Mouse (Mus musculus): Measurements from ENCODE around the gene Pianp. TPM values are rescaled to one million over a fixed set of nuclear protein-coding genes. Genes with fewer than 3 reads are reported as not detected.
A peak's percentile ranks its signal among the peaks of the same experiment; 100 is the strongest.
"Not testable (repeated sequence)": the region's sequence is repeated elsewhere in the genome, so short reads cannot be mapped to it uniquely, and the experiment has no call there.

The Pianp gene
- total RNA-seq, 2 experiments from 2014 or later: 0.22 to 0.41 TPM

GRCm38 (mm10) chr6:125009181-125010073, 12.9 kb downstream of the Pianp start:
- intact Hi-C loops (cut with DNase I): loop anchor here (1.0 to 5.0 kb wide), 4 partner anchors 44 to 297 kb away; partner anchors contain the start of genes Cops7a, Emg1 and Phb2
- no peak for TF ChIP-seq CTCF (IDR thresholded peaks at IDR 0.05)
- peak overlapping the region; percentile 97 for H3K27ac ChIP-seq

DNA sequence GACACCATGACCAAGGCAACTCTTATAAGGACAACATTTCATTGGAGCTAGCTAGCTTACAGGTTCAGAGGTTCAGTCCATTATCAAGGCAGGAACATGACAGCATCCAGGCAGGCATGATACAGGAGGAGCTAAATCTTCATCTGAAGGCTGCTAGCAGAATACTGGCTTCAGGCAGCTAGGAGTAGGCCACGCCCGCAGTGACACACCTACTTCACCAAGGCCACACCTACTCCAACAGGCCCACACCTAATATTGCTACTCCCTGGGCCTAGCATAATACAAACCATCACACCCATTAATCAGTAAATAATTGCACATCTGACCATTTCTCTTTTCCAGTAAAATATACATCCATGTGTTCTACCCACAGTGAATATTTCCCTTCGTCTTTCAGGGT, 21.2 kb downstream of the Pianp start:
- Histone ChIP-seq H3K27ac (no peak overlapping the region), H3K4me3 (no peak overlapping the region)
- intact Hi-C loops (cut with DNase I): no loop called here
- DNase-seq: no peak
- TF ChIP-seq CTCF (IDR thresholded peaks at IDR 0.05): no peak

More at GRCm38 (mm10) chr6:125009181-125010073, 12.9 kb downstream of the Pianp start:
- peak overlapping the region; percentile 95 for H3K4me3 ChIP-seq
- DNase-seq: peak; percentile 93

- H3K27ac ChIP-seq; intact Hi-C loops (cut with DNase I); H3K4me3 ChIP-seq: not testable (repeated sequence)
- TF ChIP-seq CTCF (IDR thresholded peaks at IDR 0.05): peak; percentile 86
- peak; percentile 59 for DNase-seq
Observed at GRCm38 (mm10) chr6:125030532-125030931, 34.0 kb downstream of the Pianp start.

- Histone ChIP-seq H3K4me3 (no peak overlapping the region), H3K27ac (no peak overlapping the region)
- TF ChIP-seq CTCF (IDR thresholded peaks at IDR 0.05): no peak
- DNase-seq: no peak
- intact Hi-C loops (cut with DNase I): no loop called here
Observed at GRCm38 (mm10) chr6:125031604-125032003, 35.1 kb downstream of the Pianp start.

- DNase-seq: no peak
- intact Hi-C loops (cut with DNase I): loop anchor here (1.0 to 5.0 kb wide), 3 partner anchors 30 to 326 kb away; partner anchors contain the start of genes Cops7a, Emg1 and Phb2
- H3K27ac ChIP-seq: peak overlapping the region; percentile 88
- peak overlapping the region; percentile 88 for H3K4me3 ChIP-seq
- TF ChIP-seq CTCF (IDR thresholded peaks at IDR 0.05): no peak
Observed at GRCm38 (mm10) chr6:125038666-125039065, 42.2 kb downstream of the Pianp start.

- intact Hi-C loops (cut with DNase I): loop anchor here (1.0 to 5.0 kb wide), 3 partner anchors 31 to 327 kb away; partner anchors contain the start of genes Cops7a, Emg1 and Phb2
- DNase-seq: no peak
- no peak for TF ChIP-seq CTCF (IDR thresholded peaks at IDR 0.05)
- H3K4me3 ChIP-seq: peak overlapping the region; percentile 88
- H3K27ac ChIP-seq: peak overlapping the region; percentile 88
Observed at GRCm38 (mm10) chr6:125039131-125039530, 42.6 kb downstream of the Pianp start.

GRCm38 (mm10) chr6:125039533-125040153, 43.1 kb downstream of the Pianp start, which contains the start of gene Ing4:
Gene Ing4 (plus strand): TSS chr6:125039760.
- Histone ChIP-seq H3K4me3 (peak within 1 kb of the TSS; percentile 88), H3K27ac (peak within 1 kb of the TSS; percentile 88)
- intact Hi-C loops (cut with DNase I): loop anchor here (1.0 to 5.0 kb wide), 3 partner anchors 31 to 327 kb away; partner anchors contain the start of genes Cops7a, Emg1 and Phb2
- TF ChIP-seq CTCF (IDR thresholded peaks at IDR 0.05): no peak
- DNase-seq: peak; percentile 93

DNA sequence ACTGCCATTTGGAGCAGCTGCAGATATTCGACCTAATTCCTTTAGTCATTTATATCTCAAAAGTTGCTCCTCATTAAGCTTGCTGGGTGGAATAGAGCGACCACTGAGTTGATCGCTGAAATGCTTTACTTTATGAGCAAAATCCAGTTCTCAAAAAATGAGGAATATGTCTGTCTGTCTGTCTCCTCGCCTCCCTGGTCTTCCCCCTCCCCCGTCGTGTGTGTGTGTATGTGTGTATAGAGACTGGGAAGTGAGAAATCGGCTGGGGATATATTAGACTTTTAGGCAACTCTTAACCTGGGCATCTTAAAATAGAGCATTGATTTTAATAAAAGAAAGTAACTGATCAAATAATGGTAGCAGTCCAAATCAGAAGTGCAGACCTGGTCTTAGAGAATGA, 43.7 kb downstream of the Pianp start:
- no peak for TF ChIP-seq CTCF (IDR thresholded peaks at IDR 0.05)
- Histone ChIP-seq H3K27ac (peak overlapping the region; percentile 88), H3K4me3 (peak overlapping the region; percentile 88)
- intact Hi-C loops (cut with DNase I): no loop called here
- no peak for DNase-seq

DNA sequence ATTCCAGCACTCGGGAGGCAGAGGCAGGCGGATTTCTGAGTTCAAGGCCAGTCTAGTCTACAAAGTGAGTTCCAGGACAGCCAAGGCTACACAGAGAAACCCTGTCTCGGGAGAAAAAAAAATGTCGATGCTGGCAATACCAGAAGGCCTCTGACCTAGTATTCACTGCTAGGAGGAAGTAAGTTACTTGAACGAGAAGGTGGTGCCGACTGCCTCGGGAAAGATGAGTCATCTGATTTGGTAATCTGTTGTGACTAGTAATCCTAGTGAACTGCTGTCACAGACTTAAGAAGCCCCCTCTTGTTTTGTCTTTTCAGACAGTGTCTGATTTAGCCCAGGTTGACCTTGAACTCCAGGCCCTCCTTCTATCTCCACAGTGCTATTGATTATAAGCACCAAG, 44.6 kb downstream of the Pianp start:
- no peak for DNase-seq
- no peak for TF ChIP-seq CTCF (IDR thresholded peaks at IDR 0.05)
- Histone ChIP-seq H3K4me3 (no peak overlapping the region), H3K27ac (no peak overlapping the region)
- intact Hi-C loops (cut with DNase I): no loop called here

DNA sequence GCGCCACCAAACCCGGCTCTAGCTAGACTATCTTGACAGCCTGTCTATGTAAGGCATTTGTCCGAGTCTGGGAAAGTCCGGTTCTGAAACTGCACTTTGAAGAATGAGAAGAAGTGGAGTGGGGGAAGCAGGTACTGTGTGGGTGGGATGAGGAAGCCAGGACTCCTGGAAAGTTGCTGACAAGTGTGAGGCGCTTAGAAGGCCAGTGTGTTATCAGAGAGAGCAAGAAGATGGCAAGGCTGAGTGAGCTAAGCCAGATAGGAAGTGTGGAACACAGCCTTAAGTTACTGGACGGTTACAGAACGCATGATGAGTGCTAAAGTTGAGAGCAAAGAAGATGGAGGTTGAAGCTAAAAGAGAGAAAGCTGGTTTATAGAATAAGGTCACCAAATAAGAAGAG, 45.6 kb downstream of the Pianp start:
- Histone ChIP-seq H3K4me3 (no peak overlapping the region), H3K27ac (no peak overlapping the region)
- no peak for DNase-seq
- TF ChIP-seq CTCF (IDR thresholded peaks at IDR 0.05): no peak
- intact Hi-C loops (cut with DNase I): no loop called here

DNA sequence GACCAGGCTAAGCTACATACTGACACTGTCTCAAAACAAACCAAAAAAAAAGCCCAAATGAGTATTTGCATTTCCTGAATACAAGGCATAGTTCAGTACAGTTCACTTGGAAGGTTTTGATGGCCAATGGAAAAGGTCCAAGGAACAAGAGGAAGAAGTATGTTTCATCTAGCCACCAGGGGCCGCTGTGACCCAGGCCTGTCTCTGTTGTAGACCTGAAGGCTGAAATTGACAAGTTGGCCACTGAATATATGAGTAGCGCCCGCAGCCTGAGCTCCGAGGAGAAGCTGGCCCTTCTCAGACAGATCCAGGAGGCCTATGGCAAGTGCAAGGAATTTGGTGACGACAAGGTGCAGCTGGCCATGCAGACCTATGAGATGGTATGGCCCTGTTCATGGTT, 50.2 kb downstream of the Pianp start:
- no peak overlapping the region for H3K4me3 ChIP-seq
- TF ChIP-seq CTCF (IDR thresholded peaks at IDR 0.05): peak; percentile 90
- peak; percentile 90 for DNase-seq
- intact Hi-C loops (cut with DNase I): loop anchor here (1.0 to 5.0 kb wide), 2 partner anchors 38 to 226 kb away; no protein-coding TSS in a partner anchor
- H3K27ac ChIP-seq: no peak overlapping the region

DNA sequence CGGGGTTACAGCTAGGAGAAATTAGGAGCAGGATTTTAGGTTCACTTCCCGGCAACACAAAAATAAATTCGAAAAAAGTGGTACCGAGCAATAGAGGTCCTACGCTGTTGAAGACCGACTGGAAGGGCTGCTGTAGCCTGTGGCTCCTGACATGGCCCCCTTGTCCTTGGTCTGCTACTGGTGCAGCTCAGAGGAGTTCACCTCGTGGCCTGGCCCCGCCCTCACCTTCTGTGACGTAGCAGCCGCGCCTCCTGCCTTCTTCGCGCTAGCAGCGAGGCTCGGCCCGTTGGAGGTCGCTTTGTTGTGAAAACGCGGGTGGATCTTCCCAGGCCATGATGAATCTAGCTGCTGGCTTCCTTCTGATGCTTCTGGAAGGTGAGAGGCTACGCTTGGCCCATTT, 53.2 kb downstream of the Pianp start, which contains the start of gene Acrbp:
TSS of gene Acrbp (plus strand) at position 12 of the 400 bp plus-strand sequence.
- no peak for DNase-seq
- intact Hi-C loops (cut with DNase I): loop anchor here (5.0 kb wide), 1 partner anchor 223 kb away; no protein-coding TSS in a partner anchor
- Histone ChIP-seq H3K27ac (no peak within 1 kb of the TSS), H3K4me3 (no peak within 1 kb of the TSS)
- no peak for TF ChIP-seq CTCF (IDR thresholded peaks at IDR 0.05)

Measured in gastrocnemius, adult 2 months (tissue).